8 mouse cellular contexts compared by ENCODE assay signal in genomic region chr19:3324931-3325711, GRCm38 (mm10). TPM values are rescaled to one million over a fixed set of nuclear protein-coding genes. Genes with fewer than 3 reads are reported as not detected.
DNase-seq lines count a peak whose midpoint lies in the region; ATAC-seq and TF ChIP-seq lines count a peak whose summit lies in the region.

No protein-coding gene starts in this region.

- H3K27ac ChIP-seq in gastrocnemius, adult 2 months = peak overlapping the region; percentile 92
- H3K27ac ChIP-seq in hindbrain, postnatal 0 days = peak overlapping the region; percentile 89

- TF ChIP-seq CTCF in gastrocnemius, adult 2 months (IDR thresholded peaks at IDR 0.05) = no peak
- TF ChIP-seq CTCF in hindbrain, postnatal 0 days (IDR thresholded peaks at IDR 0.05; ENCODE audit: low read depth) = no peak

- peak overlapping the region; percentile 85 for H3K4me2 ChIP-seq in hindbrain, postnatal 0 days (ENCODE audit: low read depth, low read length)

- peak; percentile 98 for DNase-seq in ZHBTc4 (ENCODE audit: low read depth, low spot score)
- DNase-seq in cerebellum, postnatal 4 days (ENCODE audit: low spot score in 2 of 2) = peak; percentile 70 to 87
- DNase-seq in gastrocnemius, adult 2 months = peak; percentile 96
- DNase-seq in hindbrain, postnatal 0 days (ENCODE audit: low spot score) = peak; percentile 91
- peak; percentile 72 to 77 for DNase-seq in left cerebral cortex, postnatal 14 days (ENCODE audit: low spot score in 2 of 2)
- DNase-seq in right cerebral cortex, postnatal 14 days = peak; percentile 71
- DNase-seq in urinary bladder, postnatal 4 days (ENCODE audit: low spot score in 2 of 2) = peak; percentile 91 to 93

- peak overlapping the region; percentile 47 for H3K9ac ChIP-seq in hindbrain, postnatal 0 days (replicated peaks; ENCODE audit: low read length)

- intact Hi-C loops in gastrocnemius, adult 2 months (cut with DNase I) = loop anchor here (2.0 to 5.0 kb wide), 2 partner anchors 32 to 124 kb away; no protein-coding TSS in a partner anchor
- intact Hi-C loops in left cerebral cortex, postnatal 14 days (cut with DNase I) = no loop called here

- no peaks in the 10 kb centered on the region for H3K9me3 ChIP-seq in hindbrain, postnatal 0 days (ENCODE audit: low read length)

- H3K36me3 ChIP-seq in hindbrain, postnatal 0 days (ENCODE audit: insufficient read depth, low read length) = no peaks in the 10 kb centered on the region

- peaks cover 13% of the 10 kb centered on the region for H3K27me3 ChIP-seq in hindbrain, postnatal 0 days (ENCODE audit: insufficient read depth, low read length)

- ATAC-seq in hindbrain, postnatal 0 days = peak; percentile 82
- ATAC-seq in megakaryocyte-erythroid progenitor cell, adult 5-6 weeks (replicated peaks; ENCODE audit: low FRiP score, low TSS enrichment, poor library complexity, severe bottlenecking) = peak; percentile 23

- WGBS in hindbrain, postnatal 0 days = under 1% methylated on average over 59 of the region's 59 CpGs

- peaks cover 20% of the 10 kb centered on the region for H3K4me1 ChIP-seq in hindbrain, postnatal 0 days (ENCODE audit: insufficient read depth, low read length)

- H3K4me3 ChIP-seq in gastrocnemius, adult 2 months = peak overlapping the region; percentile 75
- peak overlapping the region; percentile 55 for H3K4me3 ChIP-seq in hindbrain, postnatal 0 days (ENCODE audit: low read length)

RNA-seq across cellular contexts. Expression of gene Cpt1a, which starts 3.0 kb away (rescaled TPM):
- 1 to 10 TPM; 7.1 to 8.8 TPM for total RNA-seq in gastrocnemius, adult 2 months (2021)
- 27.7 and 31.1 TPM in 2 replicates for total RNA-seq in hindbrain, postnatal 0 days (2014; rRNA removed)
- 22.3 and 22.4 TPM in 2 replicates for polyA plus RNA-seq in hindbrain, postnatal 0 days (2015; fragmentation: Nextera tagmentation; extraction: Ambion mirVana)
- 10 to 100 TPM; 29.8 to 32.2 TPM for total RNA-seq in left cerebral cortex, postnatal 14 days (2021)
- 33.3 and 51.4 TPM in 2 replicates for total RNA-seq in megakaryocyte-erythroid progenitor cell, adult 5-6 weeks (2014; fragmentation: Nextera tagmentation)
- 34.2 and 35.2 TPM in 2 replicates for total RNA-seq in megakaryocyte-erythroid progenitor cell, adult 5-6 weeks (2017)

RNA-seq across cellular contexts. Expression of gene Ighmbp2, which starts 42.3 kb away (rescaled TPM):
- total RNA-seq in gastrocnemius, adult 2 months (2021) = 1 to 10 TPM; 3.3 to 4.9 TPM
- 10.5 and 11.5 TPM in 2 replicates for total RNA-seq in hindbrain, postnatal 0 days (2014; rRNA removed)
- polyA plus RNA-seq in hindbrain, postnatal 0 days (2015; fragmentation: Nextera tagmentation; extraction: Ambion mirVana) = 8.6 and 9.2 TPM in 2 replicates
- 10 to 100 TPM; 10.3 to 11.1 TPM for total RNA-seq in left cerebral cortex, postnatal 14 days (2021)
- total RNA-seq in megakaryocyte-erythroid progenitor cell, adult 5-6 weeks (2014; fragmentation: Nextera tagmentation) = 5.5 and 8.3 TPM in 2 replicates
- 7.3 and 7.9 TPM in 2 replicates for total RNA-seq in megakaryocyte-erythroid progenitor cell, adult 5-6 weeks (2017)

RNA-seq across cellular contexts. Expression of gene Mrpl21, which starts 42.4 kb away (rescaled TPM):
- 10 to 100 TPM; 55.5 to 67.3 TPM for total RNA-seq in gastrocnemius, adult 2 months (2021)
- total RNA-seq in hindbrain, postnatal 0 days (2014; rRNA removed) = 62.2 and 65.7 TPM in 2 replicates
- polyA plus RNA-seq in hindbrain, postnatal 0 days (2015; fragmentation: Nextera tagmentation; extraction: Ambion mirVana) = 93.8 and 105 TPM in 2 replicates
- 10 to 100 TPM; 56.7 to 60.2 TPM for total RNA-seq in left cerebral cortex, postnatal 14 days (2021)
- total RNA-seq in megakaryocyte-erythroid progenitor cell, adult 5-6 weeks (2014; fragmentation: Nextera tagmentation) = 91.3 and 114 TPM in 2 replicates
- 118 and 166 TPM in 2 replicates for total RNA-seq in megakaryocyte-erythroid progenitor cell, adult 5-6 weeks (2017)

Comparison
In these comparisons a context has a peak if more than half of its experiments do, and no peak if none do; other contexts are left out.
1. Peak in every context shown above with its lines: DNase-seq, ATAC-seq, H3K4me3 ChIP-seq and H3K27ac ChIP-seq.